8 mouse cellular contexts compared by ENCODE assay signal in the genomic region with DNA sequence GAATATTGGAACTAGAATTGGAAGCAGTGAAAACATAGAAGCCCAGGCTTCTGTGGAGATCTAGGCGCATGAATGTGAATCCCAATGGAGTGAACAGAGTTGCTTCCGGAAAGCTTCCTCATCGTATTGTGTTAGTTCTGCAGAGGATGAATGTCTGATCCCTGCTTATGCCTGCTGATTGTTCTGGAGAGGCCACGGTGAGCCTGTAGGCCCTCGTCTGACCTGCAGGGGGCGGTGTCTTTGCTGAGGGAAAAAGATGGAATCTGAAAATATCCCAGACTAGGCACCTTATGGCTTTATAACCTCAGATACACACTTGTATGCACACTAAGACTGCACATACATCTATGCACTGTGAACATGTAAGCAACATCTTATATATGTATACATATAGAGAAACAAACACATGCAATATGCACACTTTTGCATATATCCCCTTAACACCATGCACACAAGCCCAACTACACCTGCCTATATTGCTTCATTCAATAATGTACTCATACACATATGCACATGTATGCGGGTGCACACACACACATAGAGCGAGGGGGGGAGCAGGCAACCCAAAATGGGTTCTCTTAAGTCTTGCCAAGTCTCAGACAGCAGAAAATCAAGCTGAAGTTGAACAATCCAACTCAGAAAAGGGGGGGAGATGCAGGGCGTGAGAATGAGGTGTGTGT.
A peak's percentile ranks its signal among the peaks of the same experiment; 100 is the strongest.
DNase-seq lines count a peak whose midpoint lies in the region; ATAC-seq lines count a peak whose summit lies in the region.

No protein-coding gene starts in this region.

- ATAC-seq in embryonic facial prominence, embryonic 11.5 days (replicated peaks; ENCODE audit: insufficient number of reproducible peaks, low FRiP score, low TSS enrichment, low read depth), result no peak; the same call in 1 of the 2 replicates
- peak; percentile 57; the same call in 1 of the 2 replicates for ATAC-seq in megakaryocyte progenitor cell, adult 5-6 weeks (replicated peaks; ENCODE audit: poor library complexity)
- no peak for ATAC-seq in megakaryocyte, adult 5-6 weeks (ENCODE audit: poor library complexity, severe bottlenecking)

- H3K4me2 ChIP-seq in embryonic facial prominence, embryonic 11.5 days (ENCODE audit: low read depth, low read length), result no peak overlapping the region

- peaks cover 13% of the 10 kb centered on the region for H3K4me1 ChIP-seq in heart, embryonic 10.5 days
- H3K4me1 ChIP-seq in embryonic facial prominence, embryonic 11.5 days (ENCODE audit: control insufficient read depth, insufficient read depth, low read length), result no peaks in the 10 kb centered on the region

- no peak overlapping the region for H3K9ac ChIP-seq in embryonic facial prominence, embryonic 11.5 days (replicated peaks; ENCODE audit: low read length)

- H3K4me3 ChIP-seq in heart, embryonic 10.5 days, result no peak overlapping the region
- H3K4me3 ChIP-seq in embryonic facial prominence, embryonic 11.5 days (ENCODE audit: low read depth, low read length), result no peak overlapping the region

- H3K36me3 ChIP-seq in heart, embryonic 10.5 days, result no peaks in the 10 kb centered on the region
- no peaks in the 10 kb centered on the region for H3K36me3 ChIP-seq in embryonic facial prominence, embryonic 11.5 days (replicated peaks; ENCODE audit: control insufficient read depth, insufficient read depth, low read depth, low read length)

- peak; percentile 58 for DNase-seq in heart, postnatal 4 days
- no peak for DNase-seq in heart, embryonic 10.5 days (ENCODE audit: low spot score)
- DNase-seq in 416B (ENCODE audit: low read depth), result peak; percentile 2
- DNase-seq in ZHBTc4 (ENCODE audit: low read depth, low spot score), result peak; percentile 44
- peak; percentile 43 for DNase-seq in embryonic facial prominence, embryonic 11.5 days (ENCODE audit: low spot score)
- no peak for DNase-seq in T-cell, adult 2 months (ENCODE audit: low spot score)

- 54% methylated on average over 9 of the region's 9 CpGs for WGBS in heart, embryonic 10.5 days
- WGBS in embryonic facial prominence, embryonic 11.5 days, result 52% methylated on average over 9 of the region's 9 CpGs

- no peak overlapping the region for H3K27ac ChIP-seq in heart, embryonic 10.5 days
- no peak overlapping the region for H3K27ac ChIP-seq in embryonic facial prominence, embryonic 11.5 days (replicated peaks; ENCODE audit: low read depth, low read length)

- H3K27me3 ChIP-seq in heart, embryonic 10.5 days (ENCODE audit: insufficient read depth, poor library complexity, severe bottlenecking), result peaks cover 55% of the 10 kb centered on the region
- H3K27me3 ChIP-seq in embryonic facial prominence, embryonic 11.5 days (ENCODE audit: control insufficient read depth, insufficient read depth, low read length), result no peaks in the 10 kb centered on the region

- no peaks in the 10 kb centered on the region for H3K9me3 ChIP-seq in heart, embryonic 10.5 days
- no peaks in the 10 kb centered on the region for H3K9me3 ChIP-seq in embryonic facial prominence, embryonic 11.5 days (replicated peaks; ENCODE audit: control insufficient read depth, low read length)

Comparison
In these comparisons a context has a peak if more than half of its experiments do, and no peak if none do; other contexts are left out.
1. DNase-seq: peak in heart, postnatal 4 days (single experiment), 416B (single experiment), ZHBTc4 (single experiment) and embryonic facial prominence, embryonic 11.5 days (single experiment); none in heart, embryonic 10.5 days (single experiment) and T-cell, adult 2 months (single experiment).